Mouse (Mus musculus) heart, adult 2 months (tissue): ENCODE data around the gene Zdhhc13. TPM values are rescaled to one million over a fixed set of nuclear protein-coding genes. Genes with fewer than 3 reads are reported as not detected.
A peak's percentile ranks its signal among the peaks of the same experiment; 100 is the strongest.

Experiments
- DNase-seq, 2 experiments: peaks; one replicate each; pipeline ENCODE4 v3.0.0; 2021
- H3K27ac ChIP-seq: fragments of 200-600 bp; 2 replicates; pipeline ENCODE4 v1.8.1; 2022
- H3K27me3 ChIP-seq: fragments of 200-500 bp; 2 replicates; pipeline ENCODE4 v1.6.1; 2012; ENCODE audit warnings: mild to moderate bottlenecking, low read length, inconsistent platforms, mixed read lengths; ENCODE audit not compliant: control insufficient read depth, insufficient read depth
- H3K36me3 ChIP-seq: fragments of 200-500 bp; 2 replicates; pipeline ENCODE4 v1.6.1; 2012; ENCODE audit warnings: low read length, inconsistent platforms; ENCODE audit not compliant: control insufficient read depth, insufficient read depth
- H3K4me1 ChIP-seq: fragments of 200-500 bp; 2 replicates; pipeline ENCODE4 v1.6.1; 2011; ENCODE audit warnings: low read length; ENCODE audit not compliant: control insufficient read depth, insufficient read depth
- H3K4me3 ChIP-seq: fragments of 200-600 bp; 2 replicates; pipeline ENCODE4 v1.8.1; 2022
- H3K79me2 ChIP-seq: fragments of 200-500 bp; replicated peaks from 2 replicates; pipeline ENCODE4 v1.6.1; 2012; ENCODE audit warnings: mild to moderate bottlenecking, inconsistent platforms, low read length, moderate library complexity, mixed read lengths; ENCODE audit not compliant: control insufficient read depth, insufficient read depth
- H3K9ac ChIP-seq: fragments of 200-500 bp; 2 replicates; pipeline ENCODE4 v1.6.1; 2012; ENCODE audit warnings: low read depth, mild to moderate bottlenecking, control low read depth, inconsistent platforms, low read length, mixed read lengths
- CTCF ChIP-seq: fragments of 200-600 bp; IDR thresholded peaks from 2 replicates; pipeline ENCODE4 v1.8.1; 2022; ENCODE audit warnings: antibody characterized with exemption, mild to moderate bottlenecking, moderate library complexity
- EP300 ChIP-seq: fragments of 200-500 bp; IDR thresholded peaks from 2 replicates; pipeline ENCODE4 v1.6.1; 2011; ENCODE audit warnings: low read depth, low read length, control low read depth; ENCODE audit not compliant: insufficient read depth
- POLR2A ChIP-seq: fragments of 200-500 bp; IDR thresholded peaks from 2 replicates; pipeline ENCODE4 v1.6.1; 2011; ENCODE audit warnings: mild to moderate bottlenecking, low read depth, low read length, control low read depth; ENCODE audit not compliant: insufficient read depth
- WGBS: fragments of 180-500 bp; shearing (Covaris S2); methylation state at CpG from one replicate; pipeline ENCODE4 v1.1.7; 2018; 5-methylcytosine and 5-hydroxymethylcytosine counted together
- intact Hi-C: fragments of 180-260 bp; cut with DNase I; formaldehyde crosslinking; loops from one replicate; pipeline ENCODE4 v1.15.1; 2025
- polyA plus RNA-seq: library from polyadenylated mRNA; depleted of rRNA; stranded (reverse); fragments of >200 nt; gene quantifications from 2 replicates; pipeline ENCODE4 v1.2.3, GENCODE M21; 2012
- total RNA-seq, 2 experiments: library from RNA; stranded (reverse); gene quantifications; 2 replicates each; pipeline ENCODE4 v1.2.3; 2021

Gene Zdhhc13
- total and polyA plus RNA-seq, 3 experiments = 7.1 to 11.0 (median 10.9) TPM

GRCm38 (mm10) chr7:48840545-48840944 is 51.7 kb downstream of the Zdhhc13 start:
- H3K9ac ChIP-seq = peak overlapping the region; percentile 47
- no peaks in the 10 kb centered on the region for H3K79me2 ChIP-seq
- peak overlapping the region; percentile 70 for H3K27ac ChIP-seq
- no peak for DNase-seq
- TF ChIP-seq CTCF (no peak), EP300 (peak; percentile 67; the same call in 1 of the 2 replicates)
- peaks cover 42% of the 10 kb centered on the region for H3K36me3 ChIP-seq
- no peak overlapping the region for H3K4me3 ChIP-seq
- no peaks in the 10 kb centered on the region for H3K27me3 ChIP-seq
- intact Hi-C loops = no loop called here
- H3K4me1 ChIP-seq = peaks cover 3% of the 10 kb centered on the region
- 40% methylated on average over 2 of the region's 2 CpGs for WGBS

GRCm38 (mm10) chr7:48841538-48841937 is 52.7 kb downstream of the Zdhhc13 start:
- Histone ChIP-seq H3K27me3 (no peaks in the 10 kb centered on the region), H3K79me2 (no peaks in the 10 kb centered on the region), H3K36me3 (peaks cover 36% of the 10 kb centered on the region), H3K4me1 (peaks cover 1% of the 10 kb centered on the region), H3K4me3 (no peak overlapping the region), H3K9ac (no peak overlapping the region; the same call in 1 of the 2 replicates), H3K27ac (peak overlapping the region; percentile 92)
- intact Hi-C loops = no loop called here
- no peak for DNase-seq
- no peak for TF ChIP-seq CTCF
- no peak for TF ChIP-seq POLR2A
- TF ChIP-seq EP300 = no peak
- WGBS = 52% methylated on average over 4 of the region's 4 CpGs

- Histone ChIP-seq H3K4me1 (no peaks in the 10 kb centered on the region; the same call in 1 of the 2 replicates), H3K79me2 (no peaks in the 10 kb centered on the region), H3K9ac (no peak overlapping the region), H3K36me3 (peaks cover 29% of the 10 kb centered on the region), H3K27me3 (no peaks in the 10 kb centered on the region), H3K27ac (peak overlapping the region; percentile 92), H3K4me3 (no peak overlapping the region; the same call in 1 of the 2 replicates)
- TF ChIP-seq CTCF = no peak
- TF ChIP-seq EP300 = peak; percentile 85; the same call in 1 of the 2 replicates
- peak; percentile 52; the same call in 1 of the 2 replicates for TF ChIP-seq POLR2A
- intact Hi-C loops = no loop called here
- DNase-seq = peak in 1 of 2 experiments; percentile 56
- WGBS = 20% methylated on average over 3 of the region's 3 CpGs
These were observed 53.5 kb downstream of the Zdhhc13 start for GRCm38 (mm10) chr7:48842353-48842752.

- Histone ChIP-seq H3K79me2 (no peaks in the 10 kb centered on the region), H3K27ac (peak overlapping the region; percentile 92), H3K4me3 (peak overlapping the region; percentile 13; the same call in 1 of the 2 replicates), H3K27me3 (no peaks in the 10 kb centered on the region), H3K4me1 (no peaks in the 10 kb centered on the region; the same call in 1 of the 2 replicates), H3K36me3 (peaks cover 24% of the 10 kb centered on the region), H3K9ac (no peak overlapping the region)
- WGBS = 64% methylated on average over 5 of the region's 5 CpGs
- no peak for DNase-seq
- intact Hi-C loops = no loop called here
- TF ChIP-seq EP300 = no peak
- TF ChIP-seq CTCF = no peak
- TF ChIP-seq POLR2A = no peak
These were observed 54.7 kb downstream of the Zdhhc13 start for GRCm38 (mm10) chr7:48843541-48843940.

GRCm38 (mm10) chr7:48845213-48845973 is 56.6 kb downstream of the Zdhhc13 start:
- Histone ChIP-seq H3K27ac (peak overlapping the region; percentile 92), H3K4me3 (peak overlapping the region; percentile 50), H3K36me3 (peaks cover 8% of the 10 kb centered on the region), H3K9ac (peak overlapping the region; percentile 46), H3K27me3 (no peaks in the 10 kb centered on the region), H3K79me2 (no peaks in the 10 kb centered on the region), H3K4me1 (no peaks in the 10 kb centered on the region)
- 54% methylated on average over 12 of the region's 12 CpGs for WGBS
- DNase-seq = no peak
- TF ChIP-seq CTCF (no peak), EP300 (peak; percentile 72; the same call in 1 of the 2 replicates)
- intact Hi-C loops = no loop called here

GRCm38 (mm10) chr7:48846755-48847154 is 58.0 kb downstream of the Zdhhc13 start:
- peak; percentile 62; the same call in 1 of the 2 replicates for TF ChIP-seq POLR2A
- peak; percentile 61 for TF ChIP-seq CTCF
- no peak for TF ChIP-seq EP300
- Histone ChIP-seq H3K4me3 (peak overlapping the region; percentile 50), H3K36me3 (peaks cover 4% of the 10 kb centered on the region), H3K4me1 (no peaks in the 10 kb centered on the region), H3K27ac (peak overlapping the region; percentile 92), H3K27me3 (no peaks in the 10 kb centered on the region), H3K9ac (peak overlapping the region; percentile 88), H3K79me2 (no peaks in the 10 kb centered on the region)
- peak; percentile 50 to 51 for DNase-seq
- 41% methylated on average over 6 of the region's 6 CpGs for WGBS
- intact Hi-C loops = loop anchor here (1.0 kb wide), 1 partner anchor 30 kb away; no protein-coding TSS in a partner anchor
